Mouse (Mus musculus): Measurements from ENCODE around the gene Smyd5.
"Not testable (repeated sequence)": the region's sequence is repeated elsewhere in the genome, so short reads cannot be mapped to it uniquely, and the experiment has no call there.

Gene Smyd5

DNA sequence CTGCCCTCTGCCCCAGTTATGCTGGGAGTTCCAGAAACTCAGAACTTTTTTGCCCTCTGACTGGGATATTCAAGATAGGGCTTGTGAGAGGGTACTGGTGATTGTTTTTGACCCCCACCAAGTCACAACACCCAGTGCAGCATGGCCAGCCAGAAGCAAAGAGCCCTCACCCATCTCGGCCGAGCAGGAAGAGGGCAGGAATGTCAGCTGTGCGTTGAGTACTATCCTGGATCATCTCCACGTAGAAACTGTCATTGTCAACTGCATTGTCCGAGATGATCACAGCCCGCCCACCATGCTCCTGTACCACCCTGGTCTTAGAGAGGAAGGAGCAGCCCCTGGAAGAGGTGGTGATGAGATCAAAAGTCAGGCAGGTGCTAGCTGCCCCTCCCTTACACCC lies 15.6 kb downstream of the Smyd5 start:
- no peak for DNase-seq (ENCODE audit: low read depth)

DNA sequence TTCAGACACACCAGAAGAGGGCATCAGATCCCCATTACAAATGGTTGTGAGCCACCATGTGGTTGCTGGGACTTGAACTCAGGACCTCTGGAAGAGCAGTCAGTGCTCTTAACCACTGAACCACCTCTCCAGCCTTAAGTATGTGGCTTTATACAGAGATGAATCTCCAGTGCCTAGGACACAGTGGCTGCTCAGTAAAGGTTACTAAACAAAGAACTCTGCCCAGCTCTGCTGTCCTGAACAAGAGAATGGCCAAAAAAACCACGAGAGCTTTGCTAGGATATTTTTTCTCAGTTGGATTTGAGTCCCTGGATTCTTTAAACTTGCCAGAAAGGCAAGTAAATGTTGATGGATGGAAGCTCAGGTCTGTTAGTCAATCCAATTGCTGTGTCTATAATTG lies 18.4 kb downstream of the Smyd5 start:
- not testable (repeated sequence) for DNase-seq (ENCODE audit: low read depth)

DNA sequence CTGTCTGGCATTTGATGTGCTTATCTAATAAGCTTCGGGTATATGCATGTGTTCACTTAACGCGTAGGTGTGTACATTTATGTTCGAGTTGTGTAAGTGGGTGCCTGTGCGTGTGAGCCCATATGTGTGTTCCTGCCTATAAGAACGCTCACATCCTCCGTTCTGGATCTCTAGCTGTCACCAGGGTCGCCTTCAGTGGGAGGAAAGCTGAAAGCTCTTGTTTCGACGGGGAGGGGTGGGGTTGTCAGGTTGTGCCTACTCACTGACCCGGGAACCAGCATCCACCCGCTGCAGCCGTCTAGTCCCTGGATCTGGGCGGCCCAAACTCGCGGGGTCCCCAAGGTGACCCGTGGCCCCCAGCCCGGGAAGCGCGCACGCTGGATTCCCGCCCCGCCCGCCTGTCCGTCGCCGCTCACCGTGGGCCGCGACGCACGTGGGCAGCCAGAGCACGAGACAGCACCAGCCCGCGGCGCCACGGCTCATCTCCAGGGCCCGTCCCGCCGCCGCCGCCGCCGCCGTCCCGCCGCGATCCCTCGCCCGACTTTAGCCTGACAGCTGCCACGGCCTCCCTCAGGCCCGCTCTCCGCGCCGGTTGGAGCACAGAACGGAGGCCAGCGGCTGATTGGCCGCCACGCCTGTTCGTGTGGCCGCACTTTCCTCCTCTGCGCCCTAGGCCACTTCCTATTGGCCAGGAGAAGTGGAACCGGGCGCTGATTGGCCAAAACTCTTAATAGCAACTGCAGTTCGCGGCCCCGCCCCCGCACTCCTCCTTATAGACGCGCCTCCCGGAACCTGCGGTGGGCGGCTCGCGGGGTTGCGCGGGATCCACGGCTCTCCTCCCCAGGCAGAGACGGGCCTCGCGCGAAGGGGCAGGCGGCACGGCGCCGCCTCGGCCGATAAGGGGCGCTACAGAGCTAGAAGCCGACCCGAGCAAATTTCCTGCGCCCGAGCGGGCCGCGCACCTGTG lies 19.2 kb downstream of the Smyd5 start, which contains the start of gene Cct7:
Cct7 (plus strand) TSS at position 818 of the 967 bp plus-strand sequence.
- DNase-seq (ENCODE audit: low read depth): peak; percentile 97

- DNase-seq (ENCODE audit: low read depth): peak; percentile 94
Measured at GRCm38 (mm10) chr6:85451664-85452410, 20.0 kb downstream of the Smyd5 start, which contains the start of gene Pradc1. Gene Pradc1 (minus strand): TSS chr6:85451970.

DNA sequence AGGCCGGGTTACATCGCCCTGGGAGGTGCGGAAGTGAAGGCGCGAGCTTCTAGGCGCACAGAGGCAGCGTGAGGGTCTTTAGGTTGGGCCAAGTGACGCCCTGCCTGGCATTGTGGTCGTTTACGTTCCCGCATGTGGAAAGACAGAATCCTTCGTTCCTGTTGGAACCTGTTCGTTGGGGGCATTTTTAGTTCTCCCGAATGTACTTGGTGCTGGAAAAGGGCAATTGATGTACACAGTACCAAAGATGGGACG lies 20.5 kb downstream of the Smyd5 start:
- DNase-seq (ENCODE audit: low read depth): no peak

GRCm38 (mm10) chr6:85452816-85453215 lies 21.0 kb downstream of the Smyd5 start:
- DNase-seq (ENCODE audit: low read depth): no peak

DNA sequence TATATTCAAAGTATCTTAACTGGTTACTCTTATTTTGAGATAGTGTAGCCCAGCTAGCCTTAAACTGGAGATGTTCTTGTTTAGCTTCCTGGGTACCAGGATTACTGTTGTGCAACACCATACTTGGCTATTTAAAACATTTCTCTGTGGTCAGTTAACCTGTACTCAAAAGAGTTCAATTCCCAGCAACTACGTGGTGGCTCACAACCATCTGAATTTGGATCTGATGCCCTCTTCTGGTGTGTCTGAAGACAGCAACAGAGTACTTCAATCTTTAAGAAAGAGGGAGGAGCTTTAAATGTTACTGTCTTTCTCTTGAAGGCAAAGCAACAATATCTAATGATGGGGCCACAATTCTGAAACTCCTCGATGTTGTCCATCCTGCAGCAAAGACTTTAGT lies 27.8 kb downstream of the Smyd5 start:
- DNase-seq (ENCODE audit: low read depth): no peak

DNA sequence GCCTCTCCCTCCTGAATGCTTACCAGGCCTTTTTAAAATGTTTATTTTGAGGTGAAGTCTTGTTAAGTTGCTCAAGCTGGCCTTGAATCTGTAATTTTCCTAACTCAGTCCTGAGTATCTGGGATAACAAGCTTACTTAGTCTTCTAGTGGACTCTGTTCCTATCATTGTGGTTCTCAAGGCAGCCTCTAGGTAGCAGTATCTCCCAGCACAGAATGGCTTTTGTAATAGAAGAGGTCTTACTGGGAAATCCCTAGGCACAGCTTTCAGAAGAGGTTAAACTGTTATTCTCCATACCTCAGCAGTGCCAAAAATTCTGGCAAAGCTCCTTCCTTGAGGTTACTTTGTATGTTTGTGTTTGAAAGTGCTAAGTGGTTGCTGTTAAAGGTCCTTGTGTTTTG lies 33.6 kb downstream of the Smyd5 start:
- no peak for DNase-seq (ENCODE audit: low read depth)

DNA sequence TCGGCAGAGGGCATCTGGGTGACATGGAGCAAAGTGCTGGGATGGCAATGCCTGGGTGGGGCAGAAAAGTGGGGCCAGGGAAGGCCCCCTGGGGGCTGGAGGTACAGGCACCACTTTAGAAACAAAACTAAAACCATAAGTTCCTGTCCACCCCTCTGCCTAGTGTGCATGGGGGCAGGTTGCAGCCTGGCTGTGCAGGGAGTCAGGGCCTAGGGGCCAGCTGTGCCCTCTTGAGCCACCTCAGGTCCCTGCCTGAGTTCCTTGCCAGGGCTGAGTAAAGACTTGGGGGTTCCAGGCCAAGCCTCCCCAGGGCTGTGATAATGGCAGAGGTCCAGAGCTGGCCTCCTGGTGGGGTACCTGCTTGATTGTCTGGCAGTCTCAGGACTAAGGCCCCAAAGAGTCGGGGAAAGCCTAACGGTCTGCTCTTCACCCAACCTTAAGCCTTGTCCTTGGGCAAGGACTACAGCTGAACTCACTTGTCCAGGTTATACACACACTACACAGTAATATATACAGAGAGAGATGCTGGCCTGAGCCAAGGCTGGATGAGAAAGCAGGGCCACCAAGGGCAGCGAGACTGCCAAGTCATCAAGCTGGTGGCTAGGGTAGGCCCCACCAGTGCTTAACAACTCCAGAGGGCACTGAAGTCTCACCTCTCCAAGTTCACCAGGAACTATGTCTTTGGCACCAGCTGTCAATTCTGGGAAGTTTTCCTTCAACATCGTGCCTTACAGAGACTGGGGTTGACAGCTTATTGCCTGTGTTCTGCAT lies 38.1 kb downstream of the Smyd5 start:
- no peak for DNase-seq (ENCODE audit: low read depth)

GRCm38 (mm10) chr6:85471962-85472361 lies 40.2 kb downstream of the Smyd5 start:
- no peak for DNase-seq (ENCODE audit: low read depth)

GRCm38 (mm10) chr6:85472542-85472941 lies 40.8 kb downstream of the Smyd5 start:
- no peak for DNase-seq (ENCODE audit: low read depth)

GRCm38 (mm10) chr6:85475581-85475980 lies 43.8 kb downstream of the Smyd5 start:
- no peak for DNase-seq (ENCODE audit: low read depth)

GRCm38 (mm10) chr6:85477366-85477917 lies 45.7 kb downstream of the Smyd5 start:
- DNase-seq (ENCODE audit: low read depth): peak; percentile 12

DNA sequence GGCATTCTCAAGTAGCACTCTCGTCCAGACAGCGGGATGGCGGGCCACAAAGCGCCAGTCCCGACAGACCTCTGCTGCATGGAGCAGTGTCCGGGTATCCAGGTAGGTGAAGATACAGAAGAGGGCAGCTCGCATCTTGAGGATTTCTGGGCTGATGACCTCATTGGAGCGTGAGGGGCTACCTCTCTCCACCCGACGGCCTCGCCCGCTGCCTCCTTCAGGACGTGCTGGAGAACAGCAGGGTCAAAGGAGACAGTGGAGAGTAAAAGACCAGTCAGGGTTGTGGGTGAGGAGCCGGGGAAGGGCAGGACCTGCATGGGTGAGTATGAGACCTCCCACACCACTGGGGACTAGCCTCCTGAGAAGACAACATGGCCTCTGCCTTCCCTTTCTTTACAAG lies 46.6 kb downstream of the Smyd5 start:
- DNase-seq (ENCODE audit: low read depth): no peak

GRCm38 (mm10) chr6:85479979-85480378 lies 48.2 kb downstream of the Smyd5 start:
- no peak for DNase-seq (ENCODE audit: low read depth)

DNA sequence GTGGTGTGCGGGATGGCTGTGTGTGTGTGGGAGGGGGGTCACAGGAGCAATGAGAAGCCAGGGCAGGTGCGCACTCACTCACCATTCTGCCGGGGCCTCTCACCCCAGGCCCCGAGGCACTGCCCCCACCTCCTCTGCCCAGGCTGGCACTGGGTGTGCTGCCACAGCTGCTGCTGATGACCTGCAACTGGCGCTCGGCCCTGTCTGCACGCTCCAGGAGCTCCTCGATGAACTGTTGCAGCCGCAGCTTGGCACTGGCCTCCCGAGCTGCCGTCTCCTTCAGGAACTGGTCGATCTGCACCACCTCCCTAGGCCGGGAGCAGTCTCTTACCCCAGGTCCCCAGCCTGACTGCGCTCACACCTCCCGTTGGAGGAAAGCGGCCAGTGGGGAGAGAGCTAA lies 48.9 kb downstream of the Smyd5 start:
- DNase-seq (ENCODE audit: low read depth): no peak

DNA sequence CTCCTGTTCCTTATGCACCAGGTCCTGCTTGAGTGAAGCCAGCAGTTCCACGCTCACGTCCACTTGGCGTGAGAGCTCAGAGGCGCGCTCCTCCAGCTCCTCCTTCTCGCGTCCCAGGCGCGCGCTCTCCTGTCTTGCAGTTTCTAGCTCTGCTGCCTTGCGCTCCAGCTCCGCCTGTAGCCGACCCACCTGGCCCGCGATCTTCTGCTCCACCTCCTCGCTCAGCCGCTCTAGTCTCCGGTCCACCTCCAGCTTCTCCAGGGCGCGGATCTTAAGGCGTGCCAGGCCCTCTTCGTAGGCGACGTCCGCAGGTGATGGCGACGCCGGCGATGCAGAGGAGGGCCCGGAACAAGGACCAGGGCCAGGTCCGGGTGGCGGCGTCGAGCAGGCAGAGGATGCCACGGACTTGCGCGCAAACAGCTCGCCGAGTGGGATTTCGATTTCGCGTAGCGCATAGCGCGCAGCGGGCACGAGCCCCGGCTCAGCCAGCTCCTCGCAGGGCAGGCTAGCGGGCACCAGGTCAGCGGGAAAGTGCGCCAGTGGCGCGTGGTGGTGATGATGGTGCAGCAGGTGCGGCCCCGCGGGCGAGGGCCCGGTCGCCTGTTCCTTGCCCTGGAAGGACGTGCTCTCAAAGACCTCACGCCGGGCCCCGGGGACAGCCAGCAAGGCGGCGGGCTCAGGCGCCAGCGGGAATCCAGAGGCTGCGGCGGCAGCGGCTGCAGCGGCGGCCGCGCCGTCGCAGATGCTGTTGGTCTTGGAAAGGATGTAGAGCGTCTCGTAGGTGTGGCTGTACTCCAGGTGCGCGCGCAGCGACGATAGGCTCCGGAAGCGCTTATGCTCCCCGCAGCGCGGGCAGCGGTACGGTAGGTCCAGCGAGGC lies 52.3 kb downstream of the Smyd5 start:
- DNase-seq (ENCODE audit: low read depth): no peak

GRCm38 (mm10) chr6:85485738-85486137 lies 53.9 kb downstream of the Smyd5 start:
- no peak for DNase-seq (ENCODE audit: low read depth)

DNA sequence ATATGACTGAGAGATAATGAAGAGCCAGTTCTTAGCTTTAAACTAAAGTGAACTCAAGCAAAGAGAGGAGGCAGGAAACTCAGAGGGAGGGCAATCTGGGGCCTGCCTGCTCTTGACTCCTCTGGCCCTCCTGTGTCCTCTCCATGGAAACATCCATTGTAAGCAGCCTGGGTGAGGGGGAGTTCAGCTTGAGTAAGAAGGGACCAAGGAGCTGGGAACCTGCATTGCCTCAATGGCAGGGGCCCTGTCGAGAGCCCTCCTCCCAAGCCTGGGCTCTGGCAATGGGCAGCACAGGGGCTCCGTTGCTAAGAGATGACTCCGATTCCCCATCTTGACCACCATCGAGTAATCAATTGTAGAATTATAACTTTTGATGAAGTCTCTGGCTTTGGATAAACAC lies 56.7 kb downstream of the Smyd5 start:
- no peak for DNase-seq (ENCODE audit: low read depth)

- DNase-seq (ENCODE audit: low read depth): no peak
Measured at GRCm38 (mm10) chr6:85489717-85490116, 57.9 kb downstream of the Smyd5 start.

DNA sequence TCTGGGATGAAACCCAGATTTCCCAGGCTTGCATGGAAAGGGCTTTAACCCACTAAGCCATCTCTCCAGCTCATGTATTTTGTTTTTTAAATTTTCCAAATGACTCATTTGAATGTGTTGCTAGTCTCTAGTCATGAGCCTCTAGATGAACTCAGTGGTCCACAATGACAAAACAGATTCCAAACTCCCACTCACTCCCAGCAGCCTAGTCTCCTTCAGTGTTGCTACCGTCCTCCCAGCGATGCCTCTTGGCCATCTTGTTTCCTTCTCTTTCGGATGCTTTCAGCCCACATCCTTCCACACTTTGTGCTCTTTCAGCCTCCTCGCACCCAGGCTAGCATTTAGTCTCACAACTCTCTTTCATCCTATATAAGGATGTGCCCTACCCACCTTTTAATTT lies 58.5 kb downstream of the Smyd5 start:
- DNase-seq (ENCODE audit: low read depth): no peak
